Mouse (Mus musculus) erythroblast, embryonic 14.5 days (primary cell): Measurements from ENCODE around the gene Ahnak2. TPM values are rescaled to one million over a fixed set of nuclear protein-coding genes. Genes with fewer than 3 reads are reported as not detected.

Experiments used
- H3K27me3 ChIP-seq: 2 replicates; pipeline ENCODE4 v1.6.1; 2012; ENCODE audit warnings: inconsistent platforms; ENCODE audit not compliant: control insufficient read depth
- H3K36me3 ChIP-seq: 2 replicates; pipeline ENCODE4 v1.6.1; 2012; ENCODE audit warnings: mild to moderate bottlenecking, inconsistent platforms; ENCODE audit not compliant: control insufficient read depth
- H3K4me1 ChIP-seq: 2 replicates; pipeline ENCODE4 v1.6.1; 2012; ENCODE audit warnings: inconsistent platforms; ENCODE audit not compliant: control insufficient read depth
- H3K4me3 ChIP-seq: replicated peaks from 2 replicates; pipeline ENCODE3; 2012; ENCODE audit warnings: moderate library complexity, mild to moderate bottlenecking, inconsistent platforms
- H3K9me3 ChIP-seq: 2 replicates; pipeline ENCODE4 v1.6.1; 2012; ENCODE audit warnings: low read length, inconsistent platforms, mixed read lengths; ENCODE audit not compliant: control insufficient read depth
- GATA1 ChIP-seq: IDR thresholded peaks from 2 replicates; pipeline ENCODE4 v1.6.1; 2012; ENCODE audit warnings: low read length, inconsistent platforms, mixed read lengths
- TAL1 ChIP-seq: IDR thresholded peaks from 3 replicates; pipeline ENCODE4 v1.6.1; 2012; ENCODE audit warnings: low read length, inconsistent platforms, mixed read lengths
- polyA plus RNA-seq: library from polyadenylated mRNA; stranded (reverse); fragments of >175 nt; gene quantifications from 2 replicates; pipeline ENCODE4 v1.2.3, GENCODE M21; 2012

Gene Ahnak2
- polyA plus RNA-seq, 1 experiment: 0.01 TPM

DNA sequence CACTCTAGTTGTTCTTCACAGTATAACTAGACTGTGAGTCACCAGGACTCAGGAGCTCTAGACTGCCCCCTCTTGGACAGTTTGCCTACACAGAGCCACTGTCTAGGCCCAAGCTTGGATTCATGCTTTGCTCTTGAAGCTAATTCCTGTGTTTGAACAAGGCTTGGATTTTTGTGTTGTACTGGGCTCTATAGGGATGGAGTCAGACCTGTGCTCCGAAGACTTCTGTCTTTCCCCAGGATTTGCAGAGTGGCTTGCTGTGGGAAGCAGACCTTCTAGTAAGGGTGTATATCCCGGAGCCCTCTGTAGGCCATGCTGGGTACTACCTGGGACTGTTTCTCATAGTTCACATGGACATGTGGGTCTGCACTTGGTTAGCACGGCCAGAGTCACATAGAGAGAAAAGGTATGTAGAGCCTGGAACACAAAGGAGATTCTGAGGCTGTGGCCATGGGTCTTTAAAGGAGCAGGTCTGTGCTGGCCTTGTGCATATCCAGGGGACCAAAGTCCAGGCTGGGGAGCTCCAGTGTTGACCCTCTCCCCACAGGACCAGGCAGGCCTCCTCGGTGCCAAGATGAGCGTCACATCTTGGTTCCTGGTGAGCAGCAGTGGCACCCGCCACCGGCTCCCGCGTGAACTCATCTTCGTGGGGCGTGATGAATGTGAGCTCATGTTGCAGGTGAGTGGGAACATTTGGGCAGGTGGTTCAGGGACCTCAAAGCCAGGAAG lies 78.2 kb downstream of the Ahnak2 start:
- Histone ChIP-seq H3K27me3 (peaks cover 38% of the 10 kb centered on the region), H3K4me1 (peaks cover 9% of the 10 kb centered on the region), H3K9me3 (no peaks in the 10 kb centered on the region), H3K4me3 (no peak overlapping the region), H3K36me3 (no peaks in the 10 kb centered on the region; the same call in 1 of the 2 replicates)
- TF ChIP-seq TAL1: no peak
- TF ChIP-seq GATA1: no peak

- Histone ChIP-seq H3K36me3 (no peaks in the 10 kb centered on the region; the same call in 1 of the 2 replicates), H3K9me3 (no peaks in the 10 kb centered on the region), H3K27me3 (peaks cover 42% of the 10 kb centered on the region), H3K4me1 (peaks cover 9% of the 10 kb centered on the region), H3K4me3 (no peak overlapping the region)
- TF ChIP-seq TAL1 (no peak), GATA1 (no peak)
Measured at GRCm38 (mm10) chr12:112723445-112723844, 79.0 kb downstream of the Ahnak2 start.

- Histone ChIP-seq H3K4me3 (peak overlapping the region; percentile 56), H3K27me3 (peaks cover 42% of the 10 kb centered on the region), H3K36me3 (no peaks in the 10 kb centered on the region; the same call in 1 of the 2 replicates), H3K9me3 (no peaks in the 10 kb centered on the region), H3K4me1 (peaks cover 9% of the 10 kb centered on the region)
- TF ChIP-seq TAL1 (no peak), GATA1 (no peak)
Measured at GRCm38 (mm10) chr12:112723028-112723330, 79.5 kb downstream of the Ahnak2 start.

GRCm38 (mm10) chr12:112722240-112723027 lies 80.0 kb downstream of the Ahnak2 start:
- Histone ChIP-seq H3K27me3 (peaks cover 42% of the 10 kb centered on the region), H3K9me3 (no peaks in the 10 kb centered on the region), H3K4me3 (peak overlapping the region; percentile 56), H3K4me1 (peaks cover 9% of the 10 kb centered on the region), H3K36me3 (no peaks in the 10 kb centered on the region; the same call in 1 of the 2 replicates)
- TF ChIP-seq TAL1 (no peak), GATA1 (no peak)

Other genes with a start within 250 kb of the Ahnak2 start
- 0.43 TPM in 2 replicates for gene Inf2, start 213.9 kb downstream of the Ahnak2 start, polyA plus RNA-seq
- 0.28 and 0.74 TPM in 2 replicates for gene Adssl1, start 182.6 kb downstream of the Ahnak2 start, polyA plus RNA-seq
- 20.4 and 20.6 TPM in 2 replicates for gene Siva1, start 158.0 kb downstream of the Ahnak2 start, polyA plus RNA-seq
- 15.1 and 15.2 TPM in 2 replicates for gene Akt1, start 127.8 kb downstream of the Ahnak2 start, polyA plus RNA-seq
- gene Zbtb42, start 123.8 kb downstream of the Ahnak2 start, polyA plus RNA-seq: 0.02 TPM in 1 of 2 replicates, not detected in the other
- gene Cep170b, start 82.2 kb downstream of the Ahnak2 start, polyA plus RNA-seq: 0.02 and 0.04 TPM in 2 replicates
- gene Pld4, start 42.0 kb downstream of the Ahnak2 start, polyA plus RNA-seq: 0.24 and 0.50 TPM in 2 replicates
- gene Clba1, start 6.3 kb upstream of the Ahnak2 start, polyA plus RNA-seq: 0.10 TPM in 1 of 2 replicates, not detected in the other
- 3.3 and 4.7 TPM in 2 replicates for gene Cdca4, start 26.8 kb upstream of the Ahnak2 start, polyA plus RNA-seq
- gene Gpr132, start 65.6 kb upstream of the Ahnak2 start, polyA plus RNA-seq: 0.01 TPM in 1 of 2 replicates, not detected in the other
- 0.03 TPM in 1 of 2 replicates, not detected in the other for gene Jag2, start 127.1 kb upstream of the Ahnak2 start, polyA plus RNA-seq
- gene Nudt14, start 139.5 kb upstream of the Ahnak2 start, polyA plus RNA-seq: 0.86 and 0.87 TPM in 2 replicates
- gene Btbd6, start 173.8 kb upstream of the Ahnak2 start, polyA plus RNA-seq: 1.5 and 2.6 TPM in 2 replicates
- gene Brf1, start 198.0 kb upstream of the Ahnak2 start, polyA plus RNA-seq: 3.0 and 3.6 TPM in 2 replicates
- gene Pacs2, start 211.9 kb upstream of the Ahnak2 start, polyA plus RNA-seq: 2.6 and 2.8 TPM in 2 replicates